Mouse (Mus musculus) limb, embryonic 14.5 days (tissue): ENCODE measurements around the gene Trip11. TPM values are rescaled to one million over a fixed set of nuclear protein-coding genes. Genes with fewer than 3 reads are reported as not detected.

Experiments
- ATAC-seq: fragments of 200-750 bp; cut with Nextera tagmentation; 2 replicates; pipeline ENCODE4 v1.8.0; 2017; ENCODE audit warnings: low read depth, moderate number of reproducible peaks, moderate TSS enrichment; ENCODE audit not compliant: low FRiP score
- DNase-seq: peaks from one replicate; pipeline ENCODE4 v3.0.0-alpha.2; 2015; ENCODE audit warnings: low spot score
- H3K27ac ChIP-seq: fragments of 300-500 bp; sonication (generic); replicated peaks from 2 replicates; pipeline ENCODE4 v1.5.1; 2014; ENCODE audit warnings: low read depth, mild to moderate bottlenecking, low read length, moderate library complexity, mixed read lengths
- H3K27me3 ChIP-seq: fragments of 300-500 bp; sonication (generic); 2 replicates; pipeline ENCODE4 v1.6.1; 2014; ENCODE audit warnings: low read length, mixed read lengths; ENCODE audit not compliant: control insufficient read depth, insufficient read depth
- H3K36me3 ChIP-seq: fragments of 300-500 bp; sonication (generic); 2 replicates; pipeline ENCODE4 v1.6.1; 2014; ENCODE audit warnings: mild to moderate bottlenecking, low read length, moderate library complexity, mixed read lengths; ENCODE audit not compliant: control insufficient read depth, insufficient read depth
- H3K4me1 ChIP-seq: fragments of 300-500 bp; sonication (generic); 2 replicates; pipeline ENCODE4 v1.6.1; 2014; ENCODE audit warnings: antibody characterized with exemption, low read length, mixed read lengths; ENCODE audit not compliant: control insufficient read depth, insufficient read depth
- H3K4me2 ChIP-seq: fragments of 300-500 bp; sonication (generic); replicated peaks from 2 replicates; pipeline ENCODE4 v1.6.1; 2014; ENCODE audit warnings: low read depth, mild to moderate bottlenecking, low read length, moderate library complexity; ENCODE audit not compliant: severe bottlenecking
- H3K4me3 ChIP-seq: fragments of 300-500 bp; sonication (generic); replicated peaks from 2 replicates; pipeline ENCODE4 v1.5.1; 2014; ENCODE audit warnings: low read length
- H3K9ac ChIP-seq: fragments of 300-500 bp; sonication (generic); 2 replicates; pipeline ENCODE4 v1.6.1; 2014; ENCODE audit warnings: mild to moderate bottlenecking, low read depth, low read length, moderate library complexity; ENCODE audit not compliant: severe bottlenecking
- H3K9me3 ChIP-seq: fragments of 300-500 bp; sonication (generic); 2 replicates; pipeline ENCODE4 v1.6.1; 2016; ENCODE audit warnings: low read length; ENCODE audit not compliant: control insufficient read depth
- POLR2A ChIP-seq: fragments of 200-500 bp; IDR thresholded peaks from 2 replicates; pipeline ENCODE4 v1.8.0; 2012; ENCODE audit warnings: inconsistent platforms, mild to moderate bottlenecking, moderate library complexity, borderline replicate concordance; ENCODE audit not compliant: insufficient read depth, insufficient read length; ENCODE audit errors: extremely low read depth
- WGBS: fragments of 180-500 bp; shearing (Covaris S2); extraction: QIAGEN DNeasy Blood & Tissue Kit; methylation state at CpG from one replicate; pipeline ENCODE4 v1.1.7; 2014; 5-methylcytosine and 5-hydroxymethylcytosine counted together
- polyA plus RNA-seq, 2 experiments: library from polyadenylated mRNA; depleted of rRNA in 1 of 2; stranded (reverse) in 1 of 2; unstranded in 1 of 2; fragments of >200 nt; fragmentation: Nextera tagmentation in 1 of 2; extraction: Ambion mirVana in 1 of 2; gene quantifications; 2 replicates each; pipeline versions ENCODE4 v1.2.1 to v1.2.3; 2012 to 2014

Trip11 gene
- polyA plus RNA-seq, 2 experiments, result 10.5 to 24.4 TPM

GRCm38 (mm10) chr12:101792684-101793083 lies 120.4 kb downstream of the Trip11 start:
- WGBS, result 86% methylated on average over 4 of the region's 4 CpGs

GRCm38 (mm10) chr12:101789767-101790166 lies 123.3 kb downstream of the Trip11 start:
- TF ChIP-seq POLR2A, result no peak
- DNase-seq, result no peak
- no peak overlapping the region for H3K27ac ChIP-seq
- no peaks in the 10 kb centered on the region for H3K4me1 ChIP-seq
- H3K4me3 ChIP-seq, result no peak overlapping the region
- H3K4me2 ChIP-seq, result no peak overlapping the region
- H3K9ac ChIP-seq, result no peak overlapping the region
- peaks cover 9% of the 10 kb centered on the region; the same call in 1 of the 2 replicates for H3K36me3 ChIP-seq
- ATAC-seq, result no peak
- no peaks in the 10 kb centered on the region for H3K27me3 ChIP-seq
- no peaks in the 10 kb centered on the region for H3K9me3 ChIP-seq
- WGBS, result 83% methylated on average over 3 of the region's 3 CpGs

More at GRCm38 (mm10) chr12:101792684-101793083, 120.4 kb downstream of the Trip11 start:
- Histone ChIP-seq H3K4me2 (no peak overlapping the region), H3K9me3 (no peaks in the 10 kb centered on the region), H3K9ac (no peak overlapping the region), H3K4me3 (no peak overlapping the region), H3K36me3 (no peaks in the 10 kb centered on the region), H3K27ac (no peak overlapping the region), H3K27me3 (no peaks in the 10 kb centered on the region), H3K4me1 (no peaks in the 10 kb centered on the region)
- DNase-seq, result no peak
- ATAC-seq, result no peak
- no peak for TF ChIP-seq POLR2A

GRCm38 (mm10) chr12:101789250-101789649 lies 123.8 kb downstream of the Trip11 start:
- no peak for TF ChIP-seq POLR2A
- Histone ChIP-seq H3K27me3 (no peaks in the 10 kb centered on the region), H3K36me3 (peaks cover 9% of the 10 kb centered on the region; the same call in 1 of the 2 replicates), H3K27ac (no peak overlapping the region), H3K4me2 (no peak overlapping the region), H3K4me3 (no peak overlapping the region), H3K9ac (no peak overlapping the region), H3K4me1 (no peaks in the 10 kb centered on the region), H3K9me3 (no peaks in the 10 kb centered on the region)
- ATAC-seq, result no peak; the same call in 1 of the 2 replicates
- 42% methylated on average over 3 of the region's 3 CpGs for WGBS
- peak; percentile 58 for DNase-seq

Other genes with a start within 250 kb of the Trip11 start
- 0.36 and 0.48 TPM in 2 replicates for gene Tc2n, start 194.7 kb downstream of the Trip11 start, polyA plus RNA-seq (2012; rRNA removed)
- 0.94 and 0.95 TPM in 2 replicates for gene Tc2n, start 194.7 kb downstream of the Trip11 start, polyA plus RNA-seq (2014; fragmentation: Nextera tagmentation; extraction: Ambion mirVana)
- 112 and 145 TPM in 2 replicates for gene Fbln5, start 94.2 kb downstream of the Trip11 start, polyA plus RNA-seq (2012; rRNA removed)
- gene Fbln5, start 94.2 kb downstream of the Trip11 start, polyA plus RNA-seq (2014; fragmentation: Nextera tagmentation; extraction: Ambion mirVana), result 164 and 177 TPM in 2 replicates
- gene Atxn3, start 45.0 kb upstream of the Trip11 start, polyA plus RNA-seq (2012; rRNA removed), result 10.2 and 11.1 TPM in 2 replicates
- 9.6 and 10.9 TPM in 2 replicates for gene Atxn3, start 45.0 kb upstream of the Trip11 start, polyA plus RNA-seq (2014; fragmentation: Nextera tagmentation; extraction: Ambion mirVana)
- 12.3 and 14.3 TPM in 2 replicates for gene Cpsf2, start 62.7 kb upstream of the Trip11 start, polyA plus RNA-seq (2012; rRNA removed)
- 26.7 and 29.5 TPM in 2 replicates for gene Cpsf2, start 62.7 kb upstream of the Trip11 start, polyA plus RNA-seq (2014; fragmentation: Nextera tagmentation; extraction: Ambion mirVana)
- 1.7 and 2.3 TPM in 2 replicates for gene Slc24a4, start 215.5 kb upstream of the Trip11 start, polyA plus RNA-seq (2012; rRNA removed)
- gene Slc24a4, start 215.5 kb upstream of the Trip11 start, polyA plus RNA-seq (2014; fragmentation: Nextera tagmentation; extraction: Ambion mirVana), result 0.77 and 1.1 TPM in 2 replicates